Mouse (Mus musculus) limb, embryonic 15.5 days (tissue): ENCODE measurements around the gene Gm20388. TPM values are rescaled to one million over a fixed set of nuclear protein-coding genes. Genes with fewer than 3 reads are reported as not detected.
A peak's percentile ranks its signal among the peaks of the same experiment; 100 is the strongest.

Source experiments
- ATAC-seq: fragments of 200-750 bp; cut with Nextera tagmentation; 2 replicates; pipeline ENCODE4 v1.8.0; 2017; ENCODE audit warnings: low read depth, moderate TSS enrichment; ENCODE audit not compliant: insufficient number of reproducible peaks, low FRiP score, low TSS enrichment
- H3K27ac ChIP-seq: fragments of 300-500 bp; sonication (generic); 2 replicates; pipeline ENCODE4 v1.5.1; 2015; ENCODE audit warnings: moderate library complexity, mild to moderate bottlenecking, inconsistent platforms
- H3K27me3 ChIP-seq: fragments of 300-500 bp; sonication (generic); 2 replicates; pipeline ENCODE4 v1.6.1; 2015; ENCODE audit warnings: inconsistent platforms
- H3K36me3 ChIP-seq: fragments of 300-500 bp; sonication (generic); 2 replicates; pipeline ENCODE4 v1.6.1; 2015; ENCODE audit warnings: inconsistent platforms
- H3K4me1 ChIP-seq: fragments of 300-500 bp; sonication (generic); 2 replicates; pipeline ENCODE4 v1.6.1; 2015; ENCODE audit warnings: inconsistent platforms
- H3K4me2 ChIP-seq: fragments of 300-500 bp; sonication (generic); 2 replicates; pipeline ENCODE4 v1.6.1; 2015; ENCODE audit warnings: mild to moderate bottlenecking, inconsistent platforms
- H3K4me3 ChIP-seq: fragments of 300-500 bp; sonication (generic); 2 replicates; pipeline ENCODE4 v1.5.1; 2015; ENCODE audit warnings: mild to moderate bottlenecking, inconsistent platforms
- H3K9ac ChIP-seq: fragments of 300-500 bp; sonication (generic); 2 replicates; pipeline ENCODE4 v1.6.1; 2015; ENCODE audit warnings: inconsistent platforms
- H3K9me3 ChIP-seq: fragments of 300-500 bp; sonication (generic); 2 replicates; pipeline ENCODE4 v1.6.1; 2016; ENCODE audit warnings: inconsistent platforms
- WGBS: fragments of 180-500 bp; shearing (Covaris S2); methylation state at CpG from one replicate; pipeline ENCODE4 v1.1.7; 2015; 5-methylcytosine and 5-hydroxymethylcytosine counted together
- polyA plus RNA-seq: library from polyadenylated mRNA; unstranded; fragments of >200 nt; fragmentation: Nextera tagmentation; extraction: Ambion mirVana; gene quantifications from 2 replicates; pipeline ENCODE4 v1.2.1, GENCODE M21; 2015

Gene Gm20388
- polyA plus RNA-seq, 1 experiment from 2014 or later, result 4.9 TPM

- Histone ChIP-seq H3K9me3 (no peaks in the 10 kb centered on the region), H3K4me3 (no peak overlapping the region), H3K4me2 (no peak overlapping the region), H3K36me3 (no peaks in the 10 kb centered on the region), H3K27ac (no peak overlapping the region), H3K9ac (no peak overlapping the region), H3K4me1 (peaks cover 11% of the 10 kb centered on the region; the same call in 1 of the 2 replicates), H3K27me3 (no peaks in the 10 kb centered on the region)
- ATAC-seq, result no peak
- 83% methylated on average over 7 of the region's 7 CpGs for WGBS
These were observed 2028.1 kb downstream of the Gm20388 start for GRCm38 (mm10) chr8:121938732-121939131.

GRCm38 (mm10) chr8:121943057-121943540 lies 2032.5 kb downstream of the Gm20388 start:
- Histone ChIP-seq H3K4me2 (no peak overlapping the region), H3K4me3 (no peak overlapping the region), H3K27ac (no peak overlapping the region), H3K9me3 (no peaks in the 10 kb centered on the region), H3K4me1 (peaks cover 17% of the 10 kb centered on the region), H3K36me3 (no peaks in the 10 kb centered on the region), H3K9ac (no peak overlapping the region), H3K27me3 (no peaks in the 10 kb centered on the region)
- ATAC-seq, result no peak
- WGBS, result 15% methylated on average over 2 of the region's 2 CpGs

- ATAC-seq, result no peak
- no peaks in the 10 kb centered on the region for H3K9me3 ChIP-seq
- no peak overlapping the region for H3K27ac ChIP-seq
- H3K27me3 ChIP-seq, result no peaks in the 10 kb centered on the region
- no peak overlapping the region for H3K4me3 ChIP-seq
- H3K4me2 ChIP-seq, result no peak overlapping the region
- H3K36me3 ChIP-seq, result no peaks in the 10 kb centered on the region
- no peak overlapping the region for H3K9ac ChIP-seq
- 73% methylated on average over 8 of the region's 8 CpGs for WGBS
- peaks cover 23% of the 10 kb centered on the region for H3K4me1 ChIP-seq
These were observed 2033.1 kb downstream of the Gm20388 start for GRCm38 (mm10) chr8:121943716-121944115.

DNA sequence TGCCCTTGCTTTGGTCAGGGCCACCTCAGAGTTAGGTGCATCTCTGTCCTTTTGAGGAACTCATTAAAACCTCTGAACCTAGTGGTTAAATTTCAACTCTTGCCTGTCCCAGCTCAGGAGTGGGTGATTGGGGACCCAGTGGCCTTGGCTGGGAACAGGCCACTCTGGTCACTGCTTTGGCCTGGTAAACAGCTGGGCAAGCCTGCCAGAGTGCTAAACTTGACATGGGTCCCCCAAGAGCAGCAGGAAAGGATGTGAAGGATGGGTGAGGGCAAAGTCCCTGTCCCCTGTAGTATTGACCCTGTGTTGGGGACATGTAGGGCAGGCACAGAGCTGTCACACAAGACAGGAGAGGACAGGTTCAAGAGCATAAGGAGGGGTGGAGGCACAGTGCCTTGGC lies 2034.2 kb downstream of the Gm20388 start, which contains the start of gene Car5a:
Gene Car5a (minus strand): TSS at position 74 of the 400 bp plus-strand sequence.
- Histone ChIP-seq H3K27me3 (no peaks in the 10 kb centered on the region), H3K4me3 (no peak within 1 kb of the TSS), H3K27ac (no peak within 1 kb of the TSS), H3K4me1 (peaks cover 32% of the 10 kb centered on the region), H3K9me3 (no peaks in the 10 kb centered on the region), H3K36me3 (no peaks in the 10 kb centered on the region), H3K4me2 (no peak within 1 kb of the TSS), H3K9ac (no peak within 1 kb of the TSS)
- no peak for ATAC-seq

- no peak overlapping the region for H3K9ac ChIP-seq
- no peak overlapping the region for H3K27ac ChIP-seq
- H3K36me3 ChIP-seq, result no peaks in the 10 kb centered on the region
- ATAC-seq, result no peak
- no peak overlapping the region for H3K4me2 ChIP-seq
- H3K4me1 ChIP-seq, result peaks cover 34% of the 10 kb centered on the region
- H3K9me3 ChIP-seq, result no peaks in the 10 kb centered on the region
- no peaks in the 10 kb centered on the region for H3K27me3 ChIP-seq
- H3K4me3 ChIP-seq, result no peak overlapping the region
- 86% methylated on average over 7 of the region's 7 CpGs for WGBS
These were observed 2035.7 kb downstream of the Gm20388 start for GRCm38 (mm10) chr8:121946351-121946750.

GRCm38 (mm10) chr8:121947047-121947752 lies 2036.6 kb downstream of the Gm20388 start:
- Histone ChIP-seq H3K9ac (peak overlapping the region; percentile 14; the same call in 1 of the 2 replicates), H3K4me3 (peak overlapping the region; percentile 37), H3K27me3 (no peaks in the 10 kb centered on the region), H3K9me3 (no peaks in the 10 kb centered on the region), H3K4me2 (peak overlapping the region; percentile 67), H3K36me3 (no peaks in the 10 kb centered on the region), H3K4me1 (peaks cover 41% of the 10 kb centered on the region), H3K27ac (peak overlapping the region; percentile 88)
- ATAC-seq, result no peak
- WGBS, result 33% methylated on average over 19 of the region's 19 CpGs

DNA sequence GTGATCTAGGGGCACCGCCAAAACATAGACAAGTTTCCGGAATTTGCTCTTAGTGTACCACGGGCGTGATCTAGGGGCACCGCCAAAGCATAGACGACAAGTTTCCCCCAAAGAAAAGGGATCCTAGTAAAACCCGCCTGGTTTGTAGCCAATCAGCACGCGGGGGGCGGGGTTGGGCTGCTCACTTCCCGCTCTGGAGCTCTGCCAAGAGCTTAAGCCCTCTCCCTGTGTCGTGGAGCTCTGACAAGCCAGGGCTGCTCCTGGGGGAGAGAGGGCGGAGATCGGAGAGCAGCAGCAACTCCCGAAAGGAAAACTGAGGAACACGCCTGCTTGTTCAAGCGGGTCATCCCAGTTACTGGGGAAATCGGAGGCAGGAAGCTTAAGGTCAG lies 2037.1 kb downstream of the Gm20388 start:
- H3K27ac ChIP-seq, result peak overlapping the region; percentile 88
- peak overlapping the region; percentile 26 for H3K9ac ChIP-seq
- H3K4me3 ChIP-seq, result peak overlapping the region; percentile 37
- under 1% methylated on average over 18 of the region's 18 CpGs for WGBS
- peaks cover 2% of the 10 kb centered on the region; the same call in 1 of the 2 replicates for H3K36me3 ChIP-seq
- ATAC-seq, result peak; percentile 36; the same call in 1 of the 2 replicates
- H3K27me3 ChIP-seq, result no peaks in the 10 kb centered on the region
- peak overlapping the region; percentile 67 for H3K4me2 ChIP-seq
- H3K9me3 ChIP-seq, result no peaks in the 10 kb centered on the region
- peaks cover 47% of the 10 kb centered on the region for H3K4me1 ChIP-seq

- H3K9ac ChIP-seq, result peak overlapping the region; percentile 26; the same call in 1 of the 2 replicates
- peak overlapping the region; percentile 67 for H3K4me2 ChIP-seq
- H3K9me3 ChIP-seq, result no peaks in the 10 kb centered on the region
- H3K27me3 ChIP-seq, result no peaks in the 10 kb centered on the region
- H3K4me1 ChIP-seq, result peaks cover 54% of the 10 kb centered on the region
- ATAC-seq, result no peak
- H3K36me3 ChIP-seq, result peaks cover 10% of the 10 kb centered on the region; the same call in 1 of the 2 replicates
- WGBS, result 49% methylated on average over 19 of the region's 19 CpGs
- H3K4me3 ChIP-seq, result peak overlapping the region; percentile 37
- H3K27ac ChIP-seq, result peak overlapping the region; percentile 88
These were observed 2037.9 kb downstream of the Gm20388 start for GRCm38 (mm10) chr8:121948321-121949145.

DNA sequence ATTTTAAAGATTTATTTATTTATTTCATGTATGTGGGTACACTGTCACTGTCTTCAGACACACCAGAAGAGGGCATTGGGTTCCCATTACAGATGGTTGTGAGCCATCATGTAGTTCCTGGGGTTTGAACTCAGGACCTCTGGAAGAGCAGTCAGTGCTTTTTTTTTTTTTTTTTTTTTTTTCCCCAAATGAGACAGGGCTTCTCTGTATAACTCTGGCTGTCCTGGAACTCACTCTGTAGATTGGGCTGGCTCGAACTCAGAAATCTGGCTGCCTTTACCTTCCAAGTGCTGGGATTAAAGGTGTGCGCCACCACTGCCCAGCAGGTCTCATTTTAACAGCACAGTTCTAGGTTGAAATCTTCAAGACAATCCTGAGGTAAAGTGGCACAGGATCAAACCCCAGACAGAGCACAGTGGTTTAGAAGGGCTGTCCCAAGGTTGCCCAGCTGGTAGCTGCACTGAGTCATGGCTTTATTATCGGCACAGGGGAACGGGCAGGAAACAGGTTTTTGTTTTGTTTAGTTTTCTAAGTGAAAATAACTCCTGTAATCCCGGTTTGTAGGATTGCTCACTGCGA lies 2038.7 kb downstream of the Gm20388 start, which contains the start of gene Banp:
Gene Banp (plus strand): TSS at position 529 of the 579 bp plus-strand sequence.
- Histone ChIP-seq H3K27me3 (no peaks in the 10 kb centered on the region), H3K4me1 (peaks cover 62% of the 10 kb centered on the region), H3K9me3 (no peaks in the 10 kb centered on the region), H3K4me2 (peak within 1 kb of the TSS; percentile 76), H3K4me3 (peak within 1 kb of the TSS; percentile 92), H3K36me3 (peaks cover 18% of the 10 kb centered on the region; the same call in 1 of the 2 replicates), H3K9ac (peak within 1 kb of the TSS; percentile 99), H3K27ac (peak within 1 kb of the TSS; percentile 95)
- 58% methylated on average over 6 of the region's 6 CpGs for WGBS
- no peak for ATAC-seq

GRCm38 (mm10) chr8:121949941-121950748 lies 2039.5 kb downstream of the Gm20388 start:
- Histone ChIP-seq H3K4me2 (peak overlapping the region; percentile 76), H3K4me3 (peak overlapping the region; percentile 92), H3K27me3 (no peaks in the 10 kb centered on the region), H3K36me3 (peaks cover 25% of the 10 kb centered on the region; the same call in 1 of the 2 replicates), H3K9ac (peak overlapping the region; percentile 99), H3K4me1 (peaks cover 69% of the 10 kb centered on the region), H3K9me3 (no peaks in the 10 kb centered on the region), H3K27ac (peak overlapping the region; percentile 95)
- ATAC-seq, result peak; percentile 95
- WGBS, result under 1% methylated on average over 64 of the region's 66 CpGs
